Mouse (Mus musculus) embryo, embryonic 10.5 days (tissue): Measurements from ENCODE around the gene Plin1.
A peak's percentile ranks its signal among the peaks of the same experiment; 100 is the strongest.

Experiments
- DNase-seq: peaks from one replicate; pipeline ENCODE4 v3.0.0-alpha.2; 2015; ENCODE audit warnings: low spot score

The Plin1 gene

GRCm38 (mm10) chr7:79732622-79733021 is at the start of gene Plin1:
Gene Plin1 (minus strand): TSS chr7:79732903.
- DNase-seq = no peak

GRCm38 (mm10) chr7:79782516-79782855 is 49.8 kb upstream of the Plin1 start:
- no peak for DNase-seq

- no peak for DNase-seq
Observed at GRCm38 (mm10) chr7:79781826-79782515, 49.3 kb upstream of the Plin1 start.

- peak; percentile 89 for DNase-seq
Observed at GRCm38 (mm10) chr7:79780647-79781626, 48.2 kb upstream of the Plin1 start.

GRCm38 (mm10) chr7:79771561-79772512 is 39.1 kb upstream of the Plin1 start:
- peak; percentile 19 for DNase-seq

- no peak for DNase-seq
Observed at GRCm38 (mm10) chr7:79769664-79770063, 37.0 kb upstream of the Plin1 start.

GRCm38 (mm10) chr7:79765991-79766390 is 33.3 kb upstream of the Plin1 start:
- DNase-seq = no peak

GRCm38 (mm10) chr7:79762106-79762505 is 29.4 kb upstream of the Plin1 start:
- DNase-seq = no peak

- no peak for DNase-seq
Observed at GRCm38 (mm10) chr7:79761124-79761876, 28.6 kb upstream of the Plin1 start.

- DNase-seq = no peak
Observed at GRCm38 (mm10) chr7:79759766-79760165, 27.1 kb upstream of the Plin1 start.

GRCm38 (mm10) chr7:79758176-79758575 is 25.5 kb upstream of the Plin1 start:
- no peak for DNase-seq

GRCm38 (mm10) chr7:79756334-79756733 is 23.6 kb upstream of the Plin1 start:
- no peak for DNase-seq

- no peak for DNase-seq
Observed at GRCm38 (mm10) chr7:79749511-79749910, 16.8 kb upstream of the Plin1 start.

- no peak for DNase-seq
Observed at GRCm38 (mm10) chr7:79747659-79748058, 15.0 kb upstream of the Plin1 start.

- DNase-seq = no peak
Observed at GRCm38 (mm10) chr7:79744585-79744984, 11.9 kb upstream of the Plin1 start.

- DNase-seq = no peak
Observed at GRCm38 (mm10) chr7:79744051-79744450, 11.3 kb upstream of the Plin1 start.

- DNase-seq = peak; percentile 90
Observed at GRCm38 (mm10) chr7:79742659-79743536, 10.2 kb upstream of the Plin1 start, which contains the start of the genes Pex11a and Wdr93. Gene Pex11a (minus strand): TSS chr7:79743131. Gene Wdr93 (plus strand): TSS chr7:79743163.

GRCm38 (mm10) chr7:79742277-79742658 is 9.6 kb upstream of the Plin1 start:
- no peak for DNase-seq

GRCm38 (mm10) chr7:79740279-79740678 is 7.6 kb upstream of the Plin1 start:
- DNase-seq = no peak

- no peak for DNase-seq
Observed at GRCm38 (mm10) chr7:79738913-79739312, 6.2 kb upstream of the Plin1 start.
